Mouse (Mus musculus) lung, postnatal 0 days (tissue): ENCODE measurements around the gene Plekhh3.

Source experiments
- CTCF ChIP-seq: IDR thresholded peaks from 2 replicates; pipeline ENCODE4 v1.5.1; 2016; ENCODE audit warnings: antibody characterized with exemption, mild to moderate bottlenecking
- EP300 ChIP-seq: IDR thresholded peaks from 2 replicates; pipeline ENCODE4 v1.6.1; 2016; ENCODE audit warnings: antibody characterized with exemption, mild to moderate bottlenecking, control low read depth

DNA sequence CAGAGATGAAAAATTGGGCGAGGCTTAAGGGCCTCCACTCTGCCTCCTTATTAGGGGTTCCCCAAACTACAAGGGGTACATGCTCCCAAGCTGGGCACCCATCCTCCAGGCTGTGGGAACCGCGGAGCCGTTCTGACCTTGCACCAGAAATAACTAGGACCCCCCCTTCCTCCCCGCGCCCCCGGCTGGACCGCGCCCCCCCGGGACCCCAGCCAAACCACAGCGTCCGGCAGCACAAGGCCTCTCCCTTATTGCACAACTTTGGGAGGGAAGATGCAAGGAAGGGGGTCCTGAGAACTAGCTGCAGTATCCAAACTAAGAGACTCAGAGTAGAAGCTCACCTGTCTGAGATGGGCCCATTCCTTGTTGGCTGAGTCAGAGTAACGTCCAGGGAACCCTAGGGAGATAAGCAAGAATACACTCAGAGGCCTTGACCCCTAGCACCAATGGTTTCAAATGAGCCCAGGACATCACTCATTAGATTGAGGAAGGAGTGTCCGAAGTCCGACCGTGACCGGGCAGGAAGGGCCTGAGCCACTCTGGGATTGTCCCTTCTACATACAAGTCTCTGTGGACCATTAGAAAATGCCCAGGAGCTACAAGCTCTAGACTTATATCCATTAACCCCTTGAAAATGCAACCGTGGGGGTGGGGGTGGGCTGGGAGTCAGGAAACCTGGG, 2.7 kb downstream of the Plekhh3 start:
- TF ChIP-seq CTCF (no peak), EP300 (no peak)
